Mouse (Mus musculus) myocyte (in vitro differentiated cells): ENCODE measurements around the gene Pcdh18.

Experiments
- E2F4 ChIP-seq: IDR thresholded peaks from one replicate; pipeline ENCODE4 v1.6.1; 2011; ENCODE audit warnings: mild to moderate bottlenecking, control low read depth, moderate library complexity; ENCODE audit not compliant: insufficient read depth
- MAX ChIP-seq: IDR thresholded peaks from one replicate; pipeline ENCODE4 v1.6.1; 2011; ENCODE audit warnings: low read depth, mild to moderate bottlenecking, control low read depth
- MYOG ChIP-seq, 3 experiments: IDR thresholded peaks; one replicate each; pipeline ENCODE4 v1.6.1; 2011; ENCODE audit warnings: control low read depth in 2 of 3, low read depth in 2 of 3, mild to moderate bottlenecking in 2 of 3; ENCODE audit not compliant: insufficient read length in 2 of 3, control insufficient read depth in 1 of 3, insufficient read depth in 1 of 3
- POLR2A ChIP-seq: IDR thresholded peaks from one replicate; pipeline ENCODE4 v1.6.1; 2011; ENCODE audit warnings: low read depth, mild to moderate bottlenecking, control low read depth, moderate library complexity; ENCODE audit not compliant: insufficient read length
- REST ChIP-seq: IDR thresholded peaks from one replicate; pipeline ENCODE4 v1.6.1; 2011; ENCODE audit warnings: mild to moderate bottlenecking, control low read depth, moderate library complexity; ENCODE audit not compliant: insufficient read depth, insufficient read length
- SRF ChIP-seq: IDR thresholded peaks from one replicate; pipeline ENCODE4 v1.6.1; 2011; ENCODE audit warnings: low read depth; ENCODE audit not compliant: control insufficient read depth, insufficient read length

DNA sequence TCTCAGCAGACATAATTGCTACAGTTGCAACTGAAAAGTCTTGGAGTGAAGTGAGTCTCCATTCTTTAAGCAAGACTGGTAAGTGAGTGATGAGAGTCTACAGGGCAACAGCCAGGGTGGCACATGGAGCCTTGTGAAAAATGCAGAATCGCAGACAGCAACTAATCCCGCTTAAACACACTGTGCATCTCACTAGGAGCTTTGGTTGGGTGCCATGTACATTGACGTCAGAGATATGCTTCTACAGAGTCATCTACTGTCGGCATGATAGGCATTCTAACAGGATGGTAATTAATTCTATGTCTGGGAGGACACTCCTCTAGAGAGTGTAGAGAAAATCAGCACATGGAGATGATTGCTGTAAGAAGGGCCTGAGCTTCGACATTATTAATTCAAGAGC, 5.6 kb upstream of the Pcdh18 start:
- no peak for TF ChIP-seq POLR2A
- no peak for TF ChIP-seq SRF
- no peak for TF ChIP-seq MYOG (IDR thresholded peaks at IDR 0.05; ENCODE audit: control insufficient read depth in 1 of 3, insufficient read depth in 1 of 3, insufficient read length in 2 of 3, low read depth in 2 of 3)
- no peak for TF ChIP-seq REST
- no peak for TF ChIP-seq MAX
- no peak for TF ChIP-seq E2F4
